Mouse (Mus musculus): Measurements from ENCODE around the gene Dcakd.

DNA sequence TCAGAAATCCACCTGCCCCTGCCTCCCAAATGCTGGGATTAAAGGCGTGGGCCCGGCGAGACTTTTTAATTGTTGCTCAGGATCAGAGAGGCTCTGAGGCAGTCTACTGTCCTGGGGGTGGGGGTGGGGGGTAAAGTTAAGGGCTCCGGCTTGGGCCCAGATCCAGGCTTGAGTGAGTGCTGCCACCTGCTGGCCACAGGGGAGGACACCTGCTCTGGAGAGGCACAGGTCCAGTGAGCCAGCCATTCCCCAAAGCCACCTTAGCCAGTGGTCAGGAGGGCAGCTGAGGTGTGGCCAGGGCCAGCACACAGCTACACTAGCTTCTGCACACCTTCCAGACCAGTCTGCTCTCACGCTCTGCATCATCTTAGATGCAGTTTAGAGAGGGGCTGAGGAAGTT lies 35.2 kb downstream of the Dcakd start:
- TF ChIP-seq CTCF (IDR thresholded peaks at IDR 0.05; ENCODE audit: low read depth) (peak; percentile 91), EP300 (optimal IDR thresholded peaks at IDR 0.05) (no peak)

Data from stomach, postnatal 0 days (tissue).